Mouse (Mus musculus) ZHBTc4 (cell line): ENCODE data around the gene Ppfibp2.

ENCODE experiments used
- DNase-seq: peaks from one replicate; pipeline ENCODE4 v3.0.0-alpha.2; 2011; ENCODE audit warnings: low read depth, low spot score

The Ppfibp2 gene

DNA sequence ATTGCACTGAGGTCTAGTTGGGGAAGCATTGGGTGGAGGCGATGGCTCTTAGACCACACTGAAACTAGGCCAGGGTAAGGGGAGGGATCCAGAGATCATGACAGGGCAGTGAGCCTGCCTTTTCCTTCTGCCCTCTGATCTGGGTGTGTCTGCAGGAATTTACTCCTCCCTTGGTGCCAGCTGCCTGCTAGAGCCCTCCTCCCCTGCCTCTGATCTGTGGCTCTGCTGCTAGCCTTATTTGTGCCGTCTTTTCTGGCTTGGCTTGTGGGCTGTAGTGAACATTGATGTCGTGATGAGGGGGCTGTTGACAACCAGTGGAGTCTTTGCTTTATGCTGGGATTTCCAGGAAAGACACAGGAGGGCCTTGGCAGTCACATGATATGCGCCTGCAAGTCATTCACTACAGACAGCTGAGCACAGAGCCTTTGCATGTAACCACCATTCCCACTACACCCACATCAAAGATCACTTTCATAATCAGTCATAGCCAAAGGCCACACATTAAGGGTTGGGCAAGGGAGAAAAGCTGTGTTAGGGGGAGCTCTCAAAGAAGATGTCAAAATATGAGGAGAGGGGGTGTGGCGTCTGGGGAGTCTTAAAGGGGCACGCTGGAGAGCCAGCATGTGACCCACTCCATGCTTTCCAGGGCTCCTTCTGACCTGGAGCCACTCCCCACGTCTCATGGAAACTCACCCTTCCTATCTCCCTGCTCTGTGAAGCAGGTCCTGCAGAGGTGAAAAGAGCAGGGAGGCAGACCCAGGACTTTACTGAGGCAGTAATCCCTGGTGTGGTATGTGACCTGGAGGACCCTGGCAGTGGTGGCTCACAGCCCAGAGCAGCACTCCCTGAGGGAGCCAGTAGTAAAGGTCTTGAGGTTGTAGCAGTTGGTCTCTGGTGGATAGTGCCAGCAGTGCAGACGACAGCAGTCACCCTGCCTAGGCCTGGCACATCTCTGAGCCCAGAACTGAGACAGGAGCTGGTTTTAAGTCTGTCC is 69.4 kb downstream of the Ppfibp2 start:
- DNase-seq, result peak; percentile 32

DNA sequence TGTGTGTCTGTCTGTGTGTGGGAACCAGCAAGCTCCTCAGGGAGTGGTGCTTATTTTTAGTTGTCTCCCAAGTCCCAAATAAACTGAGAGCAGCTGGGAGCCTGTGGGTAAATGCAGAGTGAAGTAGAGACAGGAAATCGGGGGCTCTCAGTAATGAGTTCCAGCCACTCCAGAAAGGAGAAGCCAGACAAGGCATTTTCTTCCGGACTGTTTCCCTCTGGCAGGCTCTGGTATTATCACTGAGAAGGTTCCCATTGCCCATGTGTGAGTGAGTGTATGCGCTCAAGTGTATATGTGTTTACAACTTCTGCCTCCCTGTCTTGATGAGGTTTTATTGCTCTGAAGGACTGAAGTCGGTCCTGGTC is 70.2 kb downstream of the Ppfibp2 start:
- DNase-seq, result no peak

DNA sequence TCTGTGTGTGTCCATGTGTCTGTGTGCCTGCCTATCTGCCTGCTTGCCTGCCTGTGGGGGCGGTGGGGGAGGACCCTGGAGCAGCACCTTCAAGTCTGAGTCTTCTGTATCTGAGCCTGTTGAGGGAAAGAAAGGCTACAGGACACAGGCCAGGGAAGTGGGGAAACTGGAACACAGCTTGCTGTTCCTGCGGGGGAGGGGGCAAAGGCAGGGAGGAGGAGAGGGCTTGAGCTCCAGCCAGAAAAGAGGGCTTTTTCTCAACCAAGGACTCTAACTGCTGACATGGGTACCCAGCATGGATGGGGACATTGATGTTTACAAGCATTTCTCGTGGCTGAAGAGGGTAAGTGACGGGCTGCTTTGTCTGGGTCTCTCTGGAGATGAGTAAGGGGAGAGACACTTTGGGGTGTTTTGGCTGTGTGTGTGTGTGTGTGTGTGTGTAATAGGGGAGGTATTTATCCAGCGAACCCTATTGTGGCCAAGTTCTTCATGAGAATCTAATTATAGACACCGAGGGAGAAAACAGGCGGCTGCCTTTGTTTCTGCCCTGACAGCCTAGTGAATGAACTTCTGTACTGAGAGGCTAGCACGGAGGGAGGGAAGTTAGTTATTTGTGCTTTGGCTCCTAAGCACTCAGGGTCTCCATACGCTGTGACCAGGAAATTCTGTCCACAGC is 70.7 kb downstream of the Ppfibp2 start:
- no peak for DNase-seq

DNA sequence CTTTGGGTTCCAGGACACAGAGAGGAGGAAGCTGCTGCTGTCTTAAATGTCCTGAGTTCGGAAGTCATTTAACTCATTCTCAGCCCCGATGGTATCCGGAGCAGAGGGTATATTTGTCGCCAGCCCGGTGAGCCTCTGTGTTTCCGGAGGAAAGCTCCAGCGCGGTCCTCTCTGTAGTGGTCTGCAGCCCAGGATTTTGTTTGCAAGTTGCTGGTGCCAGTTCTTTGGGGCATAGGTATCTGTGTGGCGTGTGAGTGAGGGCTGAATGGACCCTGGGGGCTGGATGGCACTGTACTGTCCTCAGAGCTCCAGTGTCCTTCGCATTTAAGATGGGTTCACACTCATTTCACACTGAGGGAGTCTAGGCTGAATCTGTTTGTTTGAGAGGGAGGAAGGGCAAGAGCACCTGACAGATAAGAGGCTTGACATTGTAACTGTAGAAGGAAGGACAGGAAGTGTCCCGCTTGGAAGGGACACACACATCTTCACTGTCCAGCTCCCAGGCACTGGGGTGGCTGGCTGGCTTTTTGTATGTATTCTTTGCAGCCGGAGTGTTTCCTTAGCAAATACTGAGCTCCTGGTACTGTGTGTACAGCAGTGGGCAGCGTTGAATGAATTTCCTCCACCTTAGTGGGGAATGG is 71.4 kb downstream of the Ppfibp2 start:
- DNase-seq, result no peak

DNA sequence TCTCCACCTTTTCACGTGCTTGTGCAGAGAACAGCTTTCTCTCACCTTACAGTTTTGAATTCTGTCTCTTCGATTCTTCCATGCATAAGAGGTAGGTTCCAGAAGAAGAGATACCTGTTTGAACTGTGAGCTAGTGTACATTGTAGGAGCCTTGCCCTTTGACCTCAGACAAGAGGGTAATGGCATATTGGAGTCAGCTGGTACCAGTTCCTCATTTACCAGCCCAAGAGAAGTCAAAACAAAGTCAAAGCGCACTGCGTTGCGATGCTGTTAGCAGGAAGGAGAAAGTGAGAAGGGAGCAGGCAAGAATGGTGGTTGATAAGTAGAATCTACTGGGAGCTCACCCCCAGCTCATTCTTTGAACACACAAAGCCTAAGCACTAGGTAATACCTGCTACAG is 73.5 kb downstream of the Ppfibp2 start:
- no peak for DNase-seq

DNA sequence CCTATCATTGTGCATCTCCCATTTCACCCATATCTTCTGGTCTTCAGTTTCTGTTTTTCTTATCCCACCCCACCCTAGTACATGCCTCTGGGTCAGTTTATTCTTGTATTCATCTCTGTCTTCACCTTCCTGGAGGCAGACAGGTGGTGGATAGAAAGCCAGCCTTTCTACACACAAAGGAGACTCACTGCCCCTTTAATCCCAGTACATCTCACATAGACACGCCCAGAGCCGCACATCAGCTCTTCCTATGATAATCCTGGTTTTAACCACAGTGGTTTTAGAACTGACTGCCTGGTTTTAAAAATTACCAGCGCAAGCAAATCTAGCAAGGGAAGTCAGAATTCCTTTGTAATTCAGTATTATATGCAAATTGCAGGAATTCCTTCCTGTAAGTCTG is 80.2 kb downstream of the Ppfibp2 start:
- peak; percentile 18 for DNase-seq

DNA sequence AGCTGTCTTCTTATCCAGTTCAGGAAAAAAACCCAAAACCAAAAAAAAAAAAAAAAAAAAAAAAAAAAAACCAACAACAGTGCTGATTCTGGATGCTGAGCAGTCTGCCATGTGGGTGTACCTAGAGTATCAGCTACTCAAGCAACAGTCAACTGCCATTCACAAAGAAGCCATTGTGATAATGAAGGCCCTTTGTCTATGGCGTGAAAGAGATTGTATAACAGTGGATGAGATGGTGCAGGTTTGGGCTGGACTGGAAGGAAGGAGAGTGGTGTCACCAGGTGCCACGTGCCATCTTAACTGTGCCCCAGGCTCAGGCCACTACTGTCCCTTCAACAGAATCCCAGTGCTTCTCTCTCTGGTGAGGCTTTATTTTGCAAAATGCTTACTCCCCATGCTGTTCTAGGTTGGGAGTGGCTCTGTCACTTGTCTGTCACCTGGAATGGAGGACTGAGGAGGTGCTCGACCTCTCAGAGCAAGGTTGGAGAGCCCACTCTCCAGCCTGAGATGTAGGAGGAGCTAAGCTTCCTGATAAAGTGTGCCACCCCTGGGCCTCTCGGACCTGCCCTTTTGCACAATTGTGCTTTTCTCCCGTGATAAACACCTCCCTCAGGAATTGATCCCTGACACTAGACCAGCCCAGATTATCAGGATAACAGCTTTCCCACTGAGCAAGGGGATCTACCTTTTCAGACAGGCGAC is 85.3 kb downstream of the Ppfibp2 start:
- DNase-seq, result peak; percentile 89

DNA sequence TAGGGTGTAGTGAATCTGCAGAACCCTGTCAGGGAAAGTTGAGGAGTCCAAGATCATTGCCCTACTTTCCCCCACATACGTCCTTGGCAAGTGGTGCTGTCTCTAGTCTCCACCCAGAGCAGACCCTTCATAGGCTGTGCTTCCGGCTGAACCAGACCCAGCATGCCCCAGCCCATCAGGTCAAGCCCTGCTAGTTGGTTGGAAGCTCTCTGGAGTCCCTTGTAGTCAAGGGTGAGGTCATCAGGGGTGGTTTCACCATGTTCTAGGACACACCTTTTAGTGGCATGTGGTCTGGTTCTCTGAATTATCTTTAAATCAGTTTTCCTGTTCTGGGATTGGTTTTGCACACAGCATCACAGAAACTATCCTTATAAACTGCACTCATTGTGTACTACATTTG is 86.3 kb downstream of the Ppfibp2 start:
- peak; percentile 13 for DNase-seq

DNA sequence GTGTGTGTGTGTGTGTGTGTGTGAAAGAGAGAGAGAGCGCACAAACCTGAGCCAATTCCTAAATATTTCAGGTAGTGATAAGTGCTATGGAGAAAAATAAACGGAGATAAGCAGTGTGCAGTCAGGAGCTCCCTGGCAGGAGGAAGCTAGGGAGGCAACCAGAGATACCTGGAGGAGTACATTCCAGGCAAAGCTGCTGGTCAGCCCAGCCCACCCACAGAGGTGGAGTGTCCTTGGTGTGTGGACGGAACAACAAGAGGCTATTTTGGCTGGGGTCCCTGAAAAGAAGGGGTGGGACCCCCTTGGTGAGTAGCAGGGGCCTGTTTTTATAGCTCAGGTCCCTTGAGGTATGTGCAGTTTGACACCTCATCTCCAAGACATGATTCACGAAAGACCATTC is 88.2 kb downstream of the Ppfibp2 start:
- DNase-seq, result no peak

DNA sequence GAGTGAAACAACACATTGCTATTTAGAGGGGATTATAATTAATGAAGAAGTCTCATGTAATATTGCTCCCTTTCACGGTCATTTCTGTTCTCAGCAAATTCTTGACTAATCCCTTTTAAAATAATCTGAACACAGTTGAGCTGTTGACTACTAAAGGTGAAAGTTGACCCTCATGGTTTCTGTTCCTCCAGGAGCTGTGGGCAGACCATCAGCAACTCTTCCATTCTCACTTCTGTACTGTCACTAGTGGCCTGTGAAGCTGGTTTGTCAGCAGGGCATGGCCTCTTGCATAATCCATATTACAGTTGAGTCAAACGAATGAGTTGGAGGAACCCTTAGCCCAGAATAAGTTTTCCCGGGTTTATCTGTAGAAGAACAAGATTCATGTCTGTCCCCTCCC is 88.6 kb downstream of the Ppfibp2 start:
- no peak for DNase-seq

DNA sequence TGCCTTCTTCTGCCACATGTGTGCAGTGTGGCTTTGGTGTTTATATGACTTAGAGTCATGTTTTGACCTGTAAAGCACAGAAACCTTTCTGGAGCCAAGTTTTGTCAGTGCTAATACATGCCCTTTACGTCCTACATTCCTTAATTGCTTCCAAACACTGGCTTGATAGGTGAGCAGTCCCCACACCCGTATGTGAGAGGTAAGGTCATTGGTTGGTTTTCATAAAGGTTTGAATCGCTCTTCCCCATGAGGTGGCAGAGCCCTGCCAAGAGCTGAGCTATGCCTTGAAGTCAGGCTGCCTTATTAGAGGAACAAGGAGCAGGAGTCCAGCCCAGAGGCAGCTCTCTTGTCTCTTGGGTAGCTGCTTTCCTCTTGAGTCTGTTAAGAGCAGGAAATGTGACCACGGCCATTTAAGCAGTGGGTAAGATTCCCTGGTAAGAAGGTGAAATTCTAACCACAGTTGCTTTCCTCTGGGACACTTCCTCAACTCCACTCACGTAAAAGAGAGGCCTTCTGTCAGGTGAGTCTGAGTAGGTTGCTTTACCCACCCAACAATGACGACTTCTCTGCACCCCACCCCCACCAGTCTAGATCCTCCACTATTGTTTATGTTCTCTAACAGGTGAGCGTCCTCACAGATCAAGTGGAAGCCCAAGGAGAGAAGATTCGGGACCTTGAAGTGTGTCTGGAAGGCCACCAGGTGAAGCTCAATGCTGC is 90.4 kb downstream of the Ppfibp2 start:
- no peak for DNase-seq

DNA sequence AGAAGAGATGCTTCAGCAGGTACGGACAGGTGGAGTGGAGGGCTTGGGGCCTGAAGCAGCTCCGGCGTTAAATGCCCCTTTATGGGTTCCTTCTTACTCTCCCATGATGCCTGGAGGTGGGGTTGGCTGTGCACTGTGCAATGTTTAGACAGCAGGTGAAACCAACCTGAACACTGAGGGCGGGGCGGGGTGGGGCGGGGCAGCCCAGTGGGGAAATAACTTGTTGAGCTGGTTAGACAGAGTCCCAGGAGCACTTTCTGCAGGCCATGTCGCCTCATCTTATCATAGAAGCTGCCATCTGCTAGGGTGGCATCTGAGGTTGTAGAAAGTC is 90.9 kb downstream of the Ppfibp2 start:
- no peak for DNase-seq

DNA sequence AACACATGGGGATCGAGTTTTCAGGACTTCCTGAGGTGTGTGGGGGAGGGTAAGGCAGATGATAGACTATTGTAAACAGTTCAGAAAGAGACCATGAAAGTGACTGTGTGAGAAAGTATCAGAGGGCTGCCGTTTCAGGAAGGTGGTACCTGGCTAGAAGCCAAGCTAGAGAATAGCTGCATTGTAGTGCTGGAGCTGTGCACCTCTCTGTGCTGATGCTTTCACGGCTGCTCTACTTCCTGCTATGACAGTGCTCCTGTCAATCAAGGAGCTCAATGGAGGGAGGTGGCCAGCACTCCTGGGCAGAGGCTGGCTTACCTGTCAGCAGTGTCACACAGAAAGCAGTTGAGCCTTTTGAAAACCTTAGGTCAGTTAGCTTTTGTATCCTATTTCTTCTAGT is 92.4 kb downstream of the Ppfibp2 start:
- peak; percentile 13 for DNase-seq

DNA sequence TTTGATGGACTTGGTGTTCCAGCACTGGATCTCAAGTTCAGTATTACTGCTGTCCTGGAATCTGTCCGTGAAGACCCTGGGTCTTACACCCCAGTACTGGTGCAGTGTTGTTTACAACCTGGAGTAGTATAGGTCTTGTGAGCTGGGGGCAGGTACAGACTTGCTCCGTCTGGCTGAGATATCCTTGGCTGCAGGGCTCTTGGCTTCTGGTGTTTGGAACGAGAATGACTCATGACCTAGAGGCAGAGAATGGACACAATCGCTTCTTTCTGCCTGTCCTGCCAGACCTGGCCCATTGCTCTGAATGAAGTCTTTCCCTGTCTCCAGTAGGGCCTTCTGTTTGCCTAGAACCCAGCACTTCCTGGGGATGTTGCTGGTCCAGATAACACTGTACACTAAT is 93.0 kb downstream of the Ppfibp2 start:
- no peak for DNase-seq

DNA sequence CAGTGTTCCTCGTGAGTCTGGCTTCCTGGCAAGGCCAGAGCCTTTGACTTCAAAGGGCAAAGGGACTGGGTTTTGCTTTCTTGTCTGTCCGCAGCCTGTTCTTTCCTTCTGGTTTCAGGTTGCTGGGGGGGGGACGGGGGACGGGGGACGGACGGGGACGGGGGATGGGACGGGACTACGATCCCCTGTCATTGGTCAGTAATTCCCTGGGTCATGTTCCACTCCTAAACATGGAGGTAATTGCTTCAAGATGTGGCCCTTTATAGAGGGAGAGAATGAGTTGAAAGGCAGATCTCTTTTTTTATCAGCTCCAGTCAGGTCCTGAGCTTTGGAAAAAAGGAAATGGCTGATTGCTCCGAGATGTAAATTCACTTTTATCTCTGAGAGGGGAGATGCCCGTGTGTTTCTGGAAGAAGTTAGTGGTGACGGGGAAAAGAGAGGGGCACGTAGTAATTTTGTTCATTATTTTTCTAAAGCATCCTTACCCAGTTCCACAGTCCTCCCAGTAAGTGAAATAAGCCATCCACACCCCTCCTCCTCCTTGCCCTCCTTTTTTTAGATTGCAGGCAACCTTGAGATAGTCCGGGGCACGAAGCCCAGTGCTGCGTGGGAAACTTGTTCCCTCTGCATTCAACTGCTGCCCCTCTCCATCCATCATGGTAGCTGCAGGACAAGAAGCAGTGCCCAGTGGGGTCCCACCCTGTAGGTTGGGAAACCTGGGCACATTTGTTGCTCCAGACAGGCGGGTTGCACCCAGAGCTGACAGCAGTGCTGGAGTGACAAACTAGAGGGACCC is 95.6 kb downstream of the Ppfibp2 start:
- no peak for DNase-seq

DNA sequence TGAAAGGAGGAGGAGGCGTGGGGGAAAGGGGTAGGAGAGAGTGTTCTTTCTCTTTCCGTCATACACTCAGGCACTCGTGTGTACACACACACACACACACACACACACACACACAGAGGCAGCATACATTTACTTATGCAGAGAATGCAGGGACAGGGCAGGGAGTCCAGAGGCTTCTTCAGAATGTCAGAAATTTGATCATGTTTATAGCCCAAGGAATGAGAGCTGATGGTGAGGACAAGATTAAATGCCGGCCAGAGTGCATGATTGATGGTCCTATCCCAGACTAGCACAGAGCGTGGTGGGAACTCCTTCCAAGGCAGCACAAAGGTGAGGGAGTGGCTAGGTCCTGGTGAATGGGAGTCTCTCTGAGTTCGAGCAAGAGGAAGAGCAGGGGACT is 96.5 kb downstream of the Ppfibp2 start:
- peak; percentile 12 for DNase-seq

DNA sequence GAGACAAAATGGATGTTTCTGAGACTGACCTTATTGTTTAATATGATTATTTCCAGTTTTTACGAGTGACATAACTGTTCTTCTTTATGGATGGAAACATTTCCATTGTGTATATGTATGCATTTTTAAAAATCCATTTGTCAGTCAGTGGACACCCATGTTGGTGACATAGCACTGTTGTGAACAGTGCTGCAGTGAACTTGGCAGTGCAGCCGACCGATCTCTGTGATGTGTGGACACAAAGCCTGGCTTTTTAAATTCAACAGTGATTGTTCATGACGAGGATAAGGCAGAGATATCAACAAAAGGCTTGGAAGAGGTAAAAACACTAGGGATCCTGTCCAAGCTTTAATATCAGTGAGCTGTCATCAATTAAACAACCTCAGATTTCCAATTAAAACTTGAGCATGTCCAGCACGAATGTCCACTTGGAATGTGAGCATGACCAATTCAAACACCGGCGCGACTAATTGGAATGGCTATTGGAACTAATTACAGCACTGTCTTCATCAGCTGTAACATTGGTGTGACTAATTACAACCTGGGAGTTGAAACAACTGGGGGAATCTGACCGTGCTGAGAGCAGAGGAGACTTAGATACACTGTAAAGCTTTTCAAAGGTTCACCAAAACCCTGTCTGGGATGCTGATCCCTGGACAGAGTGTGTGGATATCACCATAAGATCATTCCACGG is 99.4 kb downstream of the Ppfibp2 start:
- no peak for DNase-seq

DNA sequence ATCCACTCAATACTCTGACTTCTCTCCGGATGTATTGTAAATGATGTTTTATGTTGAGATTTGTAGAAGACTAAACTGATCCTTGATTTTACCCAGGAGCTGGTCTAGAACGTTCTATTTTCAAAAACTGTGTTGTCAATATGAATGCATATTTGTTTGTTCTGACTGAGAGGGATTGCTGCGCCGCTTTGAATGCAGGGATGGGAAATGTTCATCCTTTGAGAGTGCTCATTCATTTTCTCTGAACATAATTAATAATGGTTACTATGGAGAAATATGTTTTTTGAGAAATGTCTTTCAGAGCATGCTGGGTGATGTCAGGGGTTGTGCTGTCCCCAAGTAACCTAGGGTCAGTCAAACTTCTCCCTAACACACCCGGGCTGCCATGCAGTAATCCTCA is 102.1 kb downstream of the Ppfibp2 start:
- DNase-seq, result no peak

DNA sequence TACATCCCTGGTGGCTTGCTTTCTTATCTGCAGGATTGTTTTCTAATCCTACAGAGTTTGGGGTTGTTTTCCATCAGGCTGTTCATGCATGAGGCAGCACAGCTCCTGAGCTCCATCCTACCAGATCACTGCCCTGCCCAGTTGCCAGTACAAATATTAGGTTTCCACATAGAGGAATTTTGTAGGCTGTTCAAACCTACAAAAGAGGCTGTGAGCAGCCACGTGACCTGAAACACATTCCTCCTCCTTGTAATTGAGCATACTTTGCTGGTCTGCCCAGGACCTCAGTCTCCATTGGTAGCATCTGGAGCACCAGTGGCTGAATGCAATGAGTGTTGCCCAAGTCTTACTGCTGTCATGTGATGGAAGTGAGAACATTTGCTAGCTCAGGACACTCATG is 104.9 kb downstream of the Ppfibp2 start:
- DNase-seq, result no peak

DNA sequence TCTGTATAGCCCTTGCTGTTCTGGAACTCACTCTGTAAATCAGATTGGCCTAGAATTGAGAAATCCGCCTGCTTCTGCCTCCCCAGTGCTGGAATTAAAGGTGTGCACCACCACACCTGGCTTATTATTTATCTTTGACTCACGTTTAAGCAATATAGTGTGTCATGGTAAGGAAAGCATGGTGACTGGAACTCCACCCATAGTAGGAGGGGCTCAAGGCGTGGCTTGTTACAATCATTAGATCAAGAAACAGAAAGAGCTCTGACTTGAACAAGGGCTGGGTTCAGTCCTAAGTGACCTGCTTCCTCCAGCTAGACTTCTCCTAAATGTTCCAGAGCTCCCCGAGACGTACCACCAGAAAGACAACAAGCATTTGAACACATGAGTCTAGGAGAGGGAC is 105.6 kb downstream of the Ppfibp2 start:
- DNase-seq, result peak; percentile 19
